Mouse (Mus musculus): Measurements from ENCODE around the gene 1700013F07Rik.
A peak's percentile ranks its signal among the peaks of the same experiment; 100 is the strongest.
"Not testable (repeated sequence)": the region's sequence is repeated elsewhere in the genome, so short reads cannot be mapped to it uniquely, and the experiment has no call there.

1700013F07Rik gene

DNA sequence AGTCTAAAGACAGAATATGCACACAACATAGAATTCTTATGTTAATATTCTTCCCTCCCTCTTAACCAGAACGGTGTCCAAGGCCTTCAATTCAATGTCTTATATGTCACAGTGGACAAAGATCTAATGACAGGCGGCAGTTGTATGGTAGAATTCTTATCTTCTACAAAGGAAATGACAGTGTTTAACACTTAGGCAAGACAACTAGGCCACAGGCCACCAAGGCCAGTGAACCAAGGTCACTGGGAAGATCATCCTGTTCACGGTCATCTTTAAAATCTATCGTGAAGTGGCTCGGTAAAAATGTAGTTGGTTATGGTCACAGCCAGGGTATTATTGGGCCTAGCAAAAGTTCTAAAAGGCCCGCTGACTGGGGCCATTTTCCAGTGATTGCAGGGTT is at the start of gene 1700013F07Rik:
1700013F07Rik (plus strand) TSS at position 200 of the 400 bp plus-strand sequence.
- Histone ChIP-seq H3K36me3 (ENCODE audit: control insufficient read depth, insufficient read depth, low read length, poor library complexity, severe bottlenecking) (no peaks in the 10 kb centered on the region), H3K27me3 (ENCODE audit: control insufficient read depth, insufficient read depth, low read length, poor library complexity, severe bottlenecking) (no peaks in the 10 kb centered on the region)
- no peak for DNase-seq (ENCODE audit: low read depth, low spot score)

- no peak for DNase-seq (ENCODE audit: low read depth, low spot score)
- Histone ChIP-seq H3K36me3 (ENCODE audit: control insufficient read depth, insufficient read depth, low read length, poor library complexity, severe bottlenecking) (no peaks in the 10 kb centered on the region), H3K27me3 (ENCODE audit: control insufficient read depth, insufficient read depth, low read length, poor library complexity, severe bottlenecking) (no peaks in the 10 kb centered on the region)
Observed at GRCm38 (mm10) chr3:108484749-108485148, 49.2 kb upstream of the 1700013F07Rik start.

- H3K36me3 ChIP-seq (ENCODE audit: control insufficient read depth, insufficient read depth, low read length, poor library complexity, severe bottlenecking): no peaks in the 10 kb centered on the region
- peak; percentile 57 for DNase-seq (ENCODE audit: low read depth, low spot score)
- no peaks in the 10 kb centered on the region for H3K27me3 ChIP-seq (ENCODE audit: control insufficient read depth, insufficient read depth, low read length, poor library complexity, severe bottlenecking)
Observed at GRCm38 (mm10) chr3:108489968-108490367, 44.0 kb upstream of the 1700013F07Rik start.

DNA sequence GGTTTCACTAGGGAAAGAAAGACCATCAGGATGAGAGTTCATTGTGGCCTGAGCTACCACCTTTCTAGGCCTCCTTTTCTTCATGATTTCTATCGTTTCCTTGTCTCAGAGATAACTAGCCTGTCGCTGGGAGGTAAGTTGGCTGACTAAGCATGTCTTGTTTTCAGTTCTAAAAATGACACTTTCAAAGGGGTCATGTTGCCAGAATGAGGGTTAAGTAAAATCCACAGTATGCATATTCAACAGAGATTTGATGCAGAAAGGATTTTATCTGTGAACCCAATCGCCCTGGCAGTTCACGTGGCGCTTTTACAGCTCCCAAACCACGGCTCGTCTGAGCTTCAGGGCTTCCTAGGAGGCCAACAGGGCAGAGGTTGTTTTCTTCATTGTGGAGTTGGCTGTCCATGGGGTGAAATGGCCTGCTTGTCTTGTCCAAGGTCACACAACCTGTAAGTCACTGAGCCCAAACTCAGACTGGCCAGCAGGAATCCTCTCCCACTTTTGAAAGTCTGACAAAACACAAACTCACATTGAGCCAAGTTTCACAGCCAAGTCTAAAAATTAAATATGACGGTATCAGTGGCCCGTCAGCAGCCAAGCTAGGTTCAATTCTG is 39.0 kb upstream of the 1700013F07Rik start:
- Histone ChIP-seq H3K36me3 (ENCODE audit: control insufficient read depth, insufficient read depth, low read length, poor library complexity, severe bottlenecking) (no peaks in the 10 kb centered on the region), H3K27me3 (ENCODE audit: control insufficient read depth, insufficient read depth, low read length, poor library complexity, severe bottlenecking) (no peaks in the 10 kb centered on the region)
- DNase-seq (ENCODE audit: low read depth, low spot score): no peak

DNA sequence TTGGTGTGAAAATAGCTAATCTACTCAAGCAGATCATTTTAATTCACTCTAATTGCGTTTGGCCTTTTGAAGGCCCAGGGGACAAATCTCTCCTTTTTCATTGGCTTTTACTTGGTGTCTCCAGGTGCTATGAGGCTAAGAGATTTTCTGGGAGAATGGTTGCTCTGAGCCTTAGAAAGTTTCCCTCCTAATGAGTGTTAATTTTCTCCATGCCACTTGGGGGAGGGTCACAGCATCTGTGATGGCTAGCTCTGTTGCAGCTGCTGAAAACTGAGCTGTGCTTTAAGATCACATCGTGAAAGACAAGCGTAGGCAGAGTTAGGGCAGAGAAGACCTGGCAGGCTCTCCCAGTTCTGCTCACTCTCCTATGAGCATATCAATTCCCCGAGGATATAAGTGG is 38.5 kb upstream of the 1700013F07Rik start:
- DNase-seq (ENCODE audit: low read depth, low spot score): no peak
- Histone ChIP-seq H3K36me3 (ENCODE audit: control insufficient read depth, insufficient read depth, low read length, poor library complexity, severe bottlenecking) (no peaks in the 10 kb centered on the region), H3K27me3 (ENCODE audit: control insufficient read depth, insufficient read depth, low read length, poor library complexity, severe bottlenecking) (no peaks in the 10 kb centered on the region)

- H3K36me3 ChIP-seq (ENCODE audit: control insufficient read depth, insufficient read depth, low read length, poor library complexity, severe bottlenecking): no peaks in the 10 kb centered on the region
- H3K27me3 ChIP-seq (ENCODE audit: control insufficient read depth, insufficient read depth, low read length, poor library complexity, severe bottlenecking): no peaks in the 10 kb centered on the region
- DNase-seq (ENCODE audit: low read depth, low spot score): no peak
Observed at GRCm38 (mm10) chr3:108497602-108498001, 36.3 kb upstream of the 1700013F07Rik start.

DNA sequence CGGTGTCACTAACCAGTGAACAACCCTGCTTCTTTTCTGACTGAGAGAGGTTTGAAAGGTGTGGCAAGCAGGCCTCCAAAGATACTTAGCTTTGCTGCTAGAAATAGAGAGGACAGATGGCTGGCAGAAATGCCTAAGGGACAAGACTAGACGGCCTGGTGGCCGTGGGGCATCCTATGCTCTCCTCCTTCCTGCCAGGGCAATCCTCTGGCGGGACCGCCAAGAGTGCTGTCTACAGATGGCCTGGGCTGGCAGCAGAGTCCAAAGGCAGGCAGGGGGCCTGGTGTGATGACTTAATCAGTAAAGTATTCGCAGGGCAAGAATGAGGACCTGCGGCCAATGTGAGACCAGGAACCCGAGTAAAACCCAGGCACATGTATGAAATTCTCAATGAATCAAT is 34.1 kb upstream of the 1700013F07Rik start:
- Histone ChIP-seq H3K27me3 (ENCODE audit: control insufficient read depth, insufficient read depth, low read length, poor library complexity, severe bottlenecking) (no peaks in the 10 kb centered on the region), H3K36me3 (ENCODE audit: control insufficient read depth, insufficient read depth, low read length, poor library complexity, severe bottlenecking) (no peaks in the 10 kb centered on the region)
- no peak for DNase-seq (ENCODE audit: low read depth, low spot score)

DNA sequence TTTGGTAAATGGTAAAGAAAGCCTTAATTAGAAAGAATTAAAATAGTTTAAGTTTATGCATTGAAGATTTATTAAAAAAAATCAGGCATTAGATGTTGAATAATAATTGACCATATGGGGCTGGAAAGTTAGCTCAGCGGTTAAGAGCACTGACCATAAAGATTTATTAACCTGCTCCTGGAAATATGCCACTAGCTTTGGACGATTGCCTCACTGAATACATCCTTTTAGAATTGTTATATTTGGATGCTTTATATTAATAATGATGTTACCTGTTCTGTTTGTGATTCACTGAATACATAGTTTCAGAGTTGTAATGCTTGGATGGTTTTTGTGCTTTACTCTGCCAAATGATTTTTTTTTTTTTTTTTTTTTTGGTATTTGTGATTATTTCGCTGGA is 32.5 kb upstream of the 1700013F07Rik start:
- not testable (repeated sequence) for DNase-seq (ENCODE audit: low read depth, low spot score); H3K27me3 ChIP-seq (ENCODE audit: control insufficient read depth, insufficient read depth, low read length, poor library complexity, severe bottlenecking); H3K36me3 ChIP-seq (ENCODE audit: control insufficient read depth, insufficient read depth, low read length, poor library complexity, severe bottlenecking)

GRCm38 (mm10) chr3:108503908-108504307 is 30.0 kb upstream of the 1700013F07Rik start:
- Histone ChIP-seq H3K36me3 (ENCODE audit: control insufficient read depth, insufficient read depth, low read length, poor library complexity, severe bottlenecking) (no peaks in the 10 kb centered on the region), H3K27me3 (ENCODE audit: control insufficient read depth, insufficient read depth, low read length, poor library complexity, severe bottlenecking) (no peaks in the 10 kb centered on the region)
- peak; percentile 23 for DNase-seq (ENCODE audit: low read depth, low spot score)

DNA sequence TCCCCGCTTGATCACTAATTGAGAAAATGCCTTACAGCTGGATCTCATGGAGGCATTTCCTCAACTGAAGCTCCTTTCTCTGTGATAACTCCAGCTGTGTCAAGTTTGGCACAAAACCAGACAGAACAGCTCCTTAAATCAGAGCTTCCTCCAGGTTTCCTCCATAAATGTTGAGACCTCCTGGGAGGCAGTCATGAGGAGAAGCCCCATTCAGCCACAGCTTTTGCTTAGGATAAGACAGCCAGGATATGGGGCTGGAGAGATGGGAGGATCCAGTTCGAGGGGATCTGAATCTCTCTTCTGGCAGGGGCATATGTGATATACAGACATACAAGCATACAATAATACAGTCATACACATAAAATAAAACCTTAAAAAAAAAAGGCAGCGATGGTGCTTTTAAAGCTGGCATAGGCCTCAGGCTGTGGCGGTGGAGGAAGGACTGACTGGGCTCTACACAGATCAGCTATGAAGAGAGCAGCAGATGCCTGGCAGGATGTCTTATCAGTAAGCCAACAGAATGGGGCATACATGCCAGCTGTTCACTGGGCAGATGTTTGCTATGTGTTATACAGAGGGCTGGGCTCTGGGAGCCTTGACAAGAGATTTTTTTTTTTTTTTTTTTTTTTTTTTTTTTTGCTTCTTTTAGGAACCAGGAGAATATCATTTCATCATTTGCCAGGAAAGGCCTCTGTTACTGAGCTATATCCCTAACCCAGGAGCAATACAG is 25.0 kb upstream of the 1700013F07Rik start:
- H3K27me3 ChIP-seq (ENCODE audit: control insufficient read depth, insufficient read depth, low read length, poor library complexity, severe bottlenecking): no peaks in the 10 kb centered on the region
- no peak for DNase-seq (ENCODE audit: low read depth, low spot score)
- no peaks in the 10 kb centered on the region for H3K36me3 ChIP-seq (ENCODE audit: control insufficient read depth, insufficient read depth, low read length, poor library complexity, severe bottlenecking)

DNA sequence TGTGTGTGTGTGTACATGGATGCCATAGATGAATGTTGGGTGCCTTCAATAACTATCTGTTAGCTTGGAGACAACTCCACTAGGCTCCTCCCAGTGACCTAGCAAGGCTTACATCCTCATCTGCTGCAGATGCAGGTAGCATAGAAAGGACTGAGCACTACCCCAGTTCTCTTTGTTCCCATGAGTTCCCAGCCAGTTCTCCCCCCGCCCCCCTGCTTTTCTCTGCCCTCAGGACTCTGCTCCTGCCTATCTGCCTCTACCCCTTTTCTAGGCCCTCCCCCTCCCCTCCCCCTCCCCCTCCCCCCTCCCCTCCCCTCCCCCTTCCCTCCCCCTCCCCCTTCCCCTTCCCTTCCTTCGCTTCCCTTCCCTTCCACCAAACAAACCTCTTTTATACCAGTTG is 23.8 kb upstream of the 1700013F07Rik start:
- no peaks in the 10 kb centered on the region for H3K36me3 ChIP-seq (ENCODE audit: control insufficient read depth, insufficient read depth, low read length, poor library complexity, severe bottlenecking)
- no peaks in the 10 kb centered on the region for H3K27me3 ChIP-seq (ENCODE audit: control insufficient read depth, insufficient read depth, low read length, poor library complexity, severe bottlenecking)
- no peak for DNase-seq (ENCODE audit: low read depth, low spot score)

- Histone ChIP-seq H3K27me3 (ENCODE audit: control insufficient read depth, insufficient read depth, low read length, poor library complexity, severe bottlenecking) (no peaks in the 10 kb centered on the region), H3K36me3 (ENCODE audit: control insufficient read depth, insufficient read depth, low read length, poor library complexity, severe bottlenecking) (no peaks in the 10 kb centered on the region)
- no peak for DNase-seq (ENCODE audit: low read depth, low spot score)
Observed at GRCm38 (mm10) chr3:108510716-108511483, 23.1 kb upstream of the 1700013F07Rik start.

DNA sequence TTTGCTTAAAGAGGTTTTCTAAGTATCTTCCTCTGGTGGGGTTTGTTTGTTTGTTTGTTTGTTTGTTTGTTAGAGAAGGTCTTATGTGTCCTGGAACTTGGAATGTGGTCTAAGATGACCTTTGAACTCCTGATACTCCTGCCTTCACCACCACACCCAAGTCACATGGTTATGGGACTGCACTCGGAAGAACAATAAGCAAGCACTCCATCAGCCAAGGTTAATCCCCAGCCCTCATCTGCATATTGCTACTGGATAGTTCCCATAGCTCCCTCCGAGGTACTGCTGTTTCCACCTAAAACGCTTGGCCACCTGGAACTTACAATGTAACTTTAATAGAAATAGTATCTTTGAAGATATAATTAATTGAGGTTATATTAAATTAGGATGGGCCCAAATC is 20.5 kb upstream of the 1700013F07Rik start:
- no peaks in the 10 kb centered on the region for H3K27me3 ChIP-seq (ENCODE audit: control insufficient read depth, insufficient read depth, low read length, poor library complexity, severe bottlenecking)
- DNase-seq (ENCODE audit: low read depth, low spot score): no peak
- no peaks in the 10 kb centered on the region for H3K36me3 ChIP-seq (ENCODE audit: control insufficient read depth, insufficient read depth, low read length, poor library complexity, severe bottlenecking)

- no peak for DNase-seq (ENCODE audit: low read depth, low spot score)
- H3K27me3 ChIP-seq (ENCODE audit: control insufficient read depth, insufficient read depth, low read length, poor library complexity, severe bottlenecking): no peaks in the 10 kb centered on the region
Observed at GRCm38 (mm10) chr3:108518276-108518675, 15.7 kb upstream of the 1700013F07Rik start.

GRCm38 (mm10) chr3:108523415-108523814 is 10.5 kb upstream of the 1700013F07Rik start:
- no peaks in the 10 kb centered on the region for H3K36me3 ChIP-seq (ENCODE audit: control insufficient read depth, insufficient read depth, low read length, poor library complexity, severe bottlenecking)
- no peak for DNase-seq (ENCODE audit: low read depth, low spot score)

More at GRCm38 (mm10) chr3:108518276-108518675, 15.7 kb upstream of the 1700013F07Rik start:
- no peaks in the 10 kb centered on the region for H3K36me3 ChIP-seq (ENCODE audit: control insufficient read depth, insufficient read depth, low read length, poor library complexity, severe bottlenecking)

More at GRCm38 (mm10) chr3:108523415-108523814, 10.5 kb upstream of the 1700013F07Rik start:
- H3K27me3 ChIP-seq (ENCODE audit: control insufficient read depth, insufficient read depth, low read length, poor library complexity, severe bottlenecking): no peaks in the 10 kb centered on the region
